Mouse (Mus musculus): ENCODE measurements around the gene Sf3a1. TPM values are rescaled to one million over a fixed set of nuclear protein-coding genes. Genes with fewer than 3 reads are reported as not detected.
A peak's percentile ranks its signal among the peaks of the same experiment; 100 is the strongest.

Sf3a1 gene
- polyA plus RNA-seq, 1 experiment from 2014 or later: 92.1 TPM

DNA sequence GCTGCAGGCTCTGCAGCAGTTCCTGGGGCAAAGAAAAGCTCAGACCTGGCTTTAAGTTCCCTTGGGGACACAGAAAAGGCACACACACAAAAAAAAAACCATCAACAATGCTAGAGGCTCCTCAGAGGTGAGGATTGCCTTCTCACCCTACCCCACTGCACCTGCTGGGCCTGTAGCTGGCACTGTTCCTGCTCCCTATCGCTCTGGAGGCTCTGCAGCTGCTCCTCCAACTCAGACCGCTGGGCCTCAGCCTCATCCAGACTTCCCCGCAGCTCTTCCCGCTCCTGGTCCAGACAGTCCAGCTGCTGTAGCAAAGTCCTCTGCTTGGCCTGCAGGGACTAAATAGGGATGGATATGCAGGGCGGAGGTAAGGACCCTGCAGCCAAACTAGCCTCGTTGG lies 13.8 kb upstream of the Sf3a1 start:
- H3K27ac ChIP-seq: no peak overlapping the region
- no peak for DNase-seq (ENCODE audit: low spot score)
- no peaks in the 10 kb centered on the region for H3K4me1 ChIP-seq (replicated peaks)
- H3K9me3 ChIP-seq: no peaks in the 10 kb centered on the region
- 83% methylated on average over 6 of the region's 6 CpGs for WGBS
- no peak overlapping the region for H3K4me3 ChIP-seq
- H3K36me3 ChIP-seq: peaks cover 64% of the 10 kb centered on the region
- H3K27me3 ChIP-seq (ENCODE audit: insufficient read depth, poor library complexity, severe bottlenecking): no peaks in the 10 kb centered on the region

DNA sequence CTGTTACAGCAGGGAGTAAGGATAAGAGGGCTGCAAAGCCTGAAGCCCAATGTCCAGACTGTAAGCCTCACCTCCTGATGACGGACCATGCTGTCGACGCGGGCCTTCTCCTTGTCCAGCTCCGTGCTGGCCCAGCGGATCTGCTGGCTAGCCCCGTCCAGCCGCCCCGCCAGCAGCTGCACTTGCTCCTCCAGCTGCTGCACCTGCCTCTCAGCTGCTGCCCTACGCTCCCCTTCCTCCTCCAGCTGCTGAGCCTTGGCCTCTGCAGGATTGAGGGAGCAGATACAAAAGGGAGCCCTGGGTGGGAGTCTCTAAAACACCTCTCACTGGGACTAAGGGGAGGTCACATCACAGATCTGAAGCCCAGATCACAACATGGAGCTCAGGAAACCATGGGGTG lies 13.1 kb upstream of the Sf3a1 start:
- no peak for DNase-seq (ENCODE audit: low spot score)
- Histone ChIP-seq H3K4me1 (replicated peaks) (no peaks in the 10 kb centered on the region), H3K9me3 (no peaks in the 10 kb centered on the region), H3K36me3 (peaks cover 60% of the 10 kb centered on the region), H3K4me3 (no peak overlapping the region), H3K27me3 (ENCODE audit: insufficient read depth, poor library complexity, severe bottlenecking) (no peaks in the 10 kb centered on the region), H3K27ac (no peak overlapping the region)
- 86% methylated on average over 10 of the region's 10 CpGs for WGBS

DNA sequence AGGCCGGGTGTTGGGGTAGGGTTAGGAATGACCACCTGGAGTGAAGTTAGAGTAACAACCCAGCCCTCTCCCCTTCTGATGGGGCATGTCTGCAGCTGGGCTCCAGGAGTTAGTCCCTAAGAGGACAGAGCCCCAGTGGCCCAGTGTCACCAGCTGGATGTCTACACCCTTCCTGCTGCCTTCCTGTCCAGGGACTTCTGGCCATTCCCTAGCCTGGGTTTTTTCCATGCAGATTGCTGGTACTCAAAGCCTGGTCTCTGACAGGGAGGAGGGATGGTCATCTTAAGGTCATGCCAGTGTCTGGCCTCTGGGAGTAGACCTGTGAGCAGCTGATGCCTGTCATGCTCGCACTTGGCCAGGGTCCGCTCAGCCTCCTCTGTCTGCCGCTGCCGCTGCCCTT lies 12.0 kb upstream of the Sf3a1 start:
- H3K9me3 ChIP-seq: no peaks in the 10 kb centered on the region
- H3K36me3 ChIP-seq: peaks cover 50% of the 10 kb centered on the region
- whole genome bisulfite sequencing: 92% methylated on average over 5 of the region's 5 CpGs
- DNase-seq (ENCODE audit: low spot score): no peak
- H3K27me3 ChIP-seq (ENCODE audit: insufficient read depth, poor library complexity, severe bottlenecking): no peaks in the 10 kb centered on the region
- no peaks in the 10 kb centered on the region for H3K4me1 ChIP-seq (replicated peaks)
- H3K27ac ChIP-seq: 0 out of 2 replicates have a peak overlapping the region, but pooled peaks have one; percentile 23
- H3K4me3 ChIP-seq: no peak overlapping the region

- Histone ChIP-seq H3K36me3 (peaks cover 45% of the 10 kb centered on the region), H3K27ac (0 out of 2 replicates have a peak overlapping the region, but pooled peaks have one; percentile 23), H3K27me3 (ENCODE audit: insufficient read depth, poor library complexity, severe bottlenecking) (no peaks in the 10 kb centered on the region), H3K4me1 (replicated peaks) (no peaks in the 10 kb centered on the region), H3K9me3 (no peaks in the 10 kb centered on the region), H3K4me3 (no peak overlapping the region)
- WGBS: 89% methylated on average over 9 of the region's 9 CpGs
- DNase-seq (ENCODE audit: low spot score): no peak
Measured at GRCm38 (mm10) chr11:4148536-4149156, 11.5 kb upstream of the Sf3a1 start.

DNA sequence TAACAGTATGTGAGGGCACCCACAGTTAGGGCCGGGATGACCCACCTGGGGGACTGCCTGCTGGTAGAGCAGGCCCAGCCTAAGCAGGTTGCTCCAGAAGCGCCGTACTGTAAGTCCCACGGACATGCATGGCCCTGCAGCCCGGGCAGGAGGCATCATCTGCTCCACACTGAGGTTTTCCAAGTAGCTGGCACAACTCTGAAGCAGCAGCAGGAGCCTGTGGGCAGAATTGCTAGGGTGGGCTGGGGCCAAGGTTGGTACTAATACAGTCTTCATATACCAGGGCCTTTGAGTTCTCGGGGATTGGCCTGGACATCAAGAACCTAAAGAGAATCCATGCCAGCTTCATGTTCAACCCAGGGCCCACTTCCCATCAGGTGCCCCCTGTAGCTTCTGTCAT lies 10.3 kb upstream of the Sf3a1 start:
- no peak overlapping the region for H3K27ac ChIP-seq
- WGBS: 89% methylated on average over 6 of the region's 6 CpGs

DNA sequence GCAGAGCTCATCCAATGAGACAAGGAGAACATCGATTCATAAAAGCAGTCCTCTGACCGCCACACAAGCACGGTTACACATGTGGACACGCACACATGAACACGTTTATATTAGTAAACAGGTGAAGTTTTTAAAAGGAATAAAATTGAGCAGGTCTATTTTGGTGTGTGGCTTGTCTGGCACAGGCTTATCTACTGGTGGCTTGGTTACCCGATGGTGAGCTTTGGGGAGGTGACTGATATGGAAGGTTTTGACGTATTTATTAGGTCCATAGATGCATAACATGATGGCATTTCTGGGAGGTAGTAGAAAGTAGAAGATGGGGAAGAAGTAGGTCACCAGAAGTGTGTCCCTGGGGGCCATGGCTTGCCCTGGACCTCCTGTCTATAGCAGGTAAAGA lies 6.5 kb upstream of the Sf3a1 start:
- Histone ChIP-seq H3K4me3 (no peak overlapping the region), H3K27me3 (ENCODE audit: insufficient read depth, poor library complexity, severe bottlenecking) (no peaks in the 10 kb centered on the region), H3K4me1 (replicated peaks) (no peaks in the 10 kb centered on the region; the same call in 1 of the 2 replicates), H3K36me3 (peaks cover 16% of the 10 kb centered on the region), H3K27ac (no peak overlapping the region), H3K9me3 (no peaks in the 10 kb centered on the region)
- DNase-seq (ENCODE audit: low spot score): no peak
- 95% methylated on average over 7 of the region's 7 CpGs for WGBS

More for the DNA sequence above, 10.3 kb upstream of the Sf3a1 start:
- H3K4me1 ChIP-seq (replicated peaks): no peaks in the 10 kb centered on the region
- H3K36me3 ChIP-seq: peaks cover 37% of the 10 kb centered on the region
- H3K4me3 ChIP-seq: no peak overlapping the region
- no peaks in the 10 kb centered on the region for H3K27me3 ChIP-seq (ENCODE audit: insufficient read depth, poor library complexity, severe bottlenecking)
- H3K9me3 ChIP-seq: no peaks in the 10 kb centered on the region
- DNase-seq (ENCODE audit: low spot score): no peak

DNA sequence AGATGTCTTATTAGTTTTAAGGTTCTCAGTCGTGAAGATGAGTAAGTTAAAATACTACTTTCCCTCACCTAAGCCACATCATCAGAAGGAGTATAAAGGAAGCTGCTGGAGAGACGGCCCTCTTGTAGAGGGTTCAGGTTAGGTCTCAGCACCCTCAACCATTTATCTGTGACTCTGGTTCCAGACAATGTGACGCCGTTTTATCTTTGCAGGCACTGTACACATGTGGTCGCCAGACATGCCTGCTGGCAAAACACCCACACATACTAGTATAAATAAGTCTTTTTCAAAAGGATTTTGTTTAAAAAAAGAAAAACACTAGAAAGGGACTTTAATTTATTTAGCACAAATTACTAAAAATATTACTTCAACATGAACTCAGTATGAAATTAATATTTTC lies 4.5 kb upstream of the Sf3a1 start:
- no peak overlapping the region for H3K27ac ChIP-seq
- 87% methylated on average over 5 of the region's 5 CpGs for WGBS
- peaks cover 13% of the 10 kb centered on the region for H3K36me3 ChIP-seq
- no peaks in the 10 kb centered on the region for H3K27me3 ChIP-seq (ENCODE audit: insufficient read depth, poor library complexity, severe bottlenecking)
- H3K4me3 ChIP-seq: no peak overlapping the region
- no peak for DNase-seq (ENCODE audit: low spot score)
- no peaks in the 10 kb centered on the region for H3K9me3 ChIP-seq
- peaks cover 12% of the 10 kb centered on the region for H3K4me1 ChIP-seq (replicated peaks)

DNA sequence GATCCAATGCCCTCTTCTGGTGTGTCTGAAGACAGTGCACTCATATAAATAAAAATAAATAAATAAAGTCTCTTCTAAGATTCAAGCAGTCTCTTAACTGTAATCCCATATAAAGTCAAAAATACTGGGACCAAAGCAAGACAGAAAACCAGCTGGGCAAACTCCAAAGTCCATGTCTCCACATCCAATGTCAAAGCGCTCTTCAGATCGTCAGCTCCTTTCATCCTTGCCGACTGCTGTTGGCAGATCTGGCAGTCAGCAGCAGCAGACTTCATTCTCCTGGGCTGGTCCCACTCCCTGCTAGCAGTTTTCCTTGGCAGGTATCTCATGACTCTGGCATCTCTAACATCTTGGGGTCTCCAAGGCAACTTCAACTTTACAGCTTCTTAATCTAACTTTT lies 1.5 kb upstream of the Sf3a1 start:
- Histone ChIP-seq H3K36me3 (peaks cover 31% of the 10 kb centered on the region), H3K27ac (no peak overlapping the region), H3K9me3 (no peaks in the 10 kb centered on the region), H3K4me3 (no peak overlapping the region), H3K27me3 (ENCODE audit: insufficient read depth, poor library complexity, severe bottlenecking) (no peaks in the 10 kb centered on the region), H3K4me1 (replicated peaks) (peaks cover 37% of the 10 kb centered on the region)
- 94% methylated on average over 3 of the region's 3 CpGs for WGBS
- no peak for DNase-seq (ENCODE audit: low spot score)

- H3K27ac ChIP-seq: peak overlapping the region; percentile 96
- no peaks in the 10 kb centered on the region for H3K9me3 ChIP-seq
- peaks cover 49% of the 10 kb centered on the region for H3K36me3 ChIP-seq
- 9% methylated on average over 15 of the region's 15 CpGs for WGBS
- peak overlapping the region; percentile 69 for H3K4me3 ChIP-seq
- peaks cover 47% of the 10 kb centered on the region for H3K4me1 ChIP-seq (replicated peaks)
- DNase-seq (ENCODE audit: low spot score): no peak
- no peaks in the 10 kb centered on the region for H3K27me3 ChIP-seq (ENCODE audit: insufficient read depth, poor library complexity, severe bottlenecking)
Measured at GRCm38 (mm10) chr11:4160758-4161480, 769 bp downstream of the Sf3a1 start.

- DNase-seq (ENCODE audit: low spot score): no peak
Measured at GRCm38 (mm10) chr11:4164701-4165100, 4.6 kb downstream of the Sf3a1 start.

GRCm38 (mm10) chr11:4166467-4167090 lies 6.4 kb downstream of the Sf3a1 start:
- WGBS: 90% methylated on average over 7 of the region's 7 CpGs
- Histone ChIP-seq H3K36me3 (peaks cover 99% of the 10 kb centered on the region), H3K4me1 (replicated peaks) (peaks cover 26% of the 10 kb centered on the region)

More at GRCm38 (mm10) chr11:4164701-4165100, 4.6 kb downstream of the Sf3a1 start:
- no peak overlapping the region for H3K4me3 ChIP-seq
- no peaks in the 10 kb centered on the region for H3K27me3 ChIP-seq (ENCODE audit: insufficient read depth, poor library complexity, severe bottlenecking)
- 92% methylated on average over 2 of the region's 2 CpGs for WGBS
- H3K4me1 ChIP-seq (replicated peaks): peaks cover 38% of the 10 kb centered on the region
- H3K9me3 ChIP-seq: no peaks in the 10 kb centered on the region
- no peak overlapping the region for H3K27ac ChIP-seq
- peaks cover 87% of the 10 kb centered on the region for H3K36me3 ChIP-seq

GRCm38 (mm10) chr11:4174586-4174985 lies 14.4 kb downstream of the Sf3a1 start:
- H3K4me3 ChIP-seq: no peak overlapping the region
- H3K27ac ChIP-seq: no peak overlapping the region
- H3K4me1 ChIP-seq (replicated peaks): no peaks in the 10 kb centered on the region
- DNase-seq (ENCODE audit: low spot score): no peak
- H3K9me3 ChIP-seq: no peaks in the 10 kb centered on the region
- H3K36me3 ChIP-seq: peaks cover 100% of the 10 kb centered on the region
- no peaks in the 10 kb centered on the region for H3K27me3 ChIP-seq (ENCODE audit: insufficient read depth, poor library complexity, severe bottlenecking)
- 88% methylated on average over 5 of the region's 5 CpGs for WGBS

More at GRCm38 (mm10) chr11:4166467-4167090, 6.4 kb downstream of the Sf3a1 start:
- no peaks in the 10 kb centered on the region for H3K27me3 ChIP-seq (ENCODE audit: insufficient read depth, poor library complexity, severe bottlenecking)
- H3K27ac ChIP-seq: no peak overlapping the region
- no peaks in the 10 kb centered on the region for H3K9me3 ChIP-seq
- no peak overlapping the region for H3K4me3 ChIP-seq
- no peak for DNase-seq (ENCODE audit: low spot score)

DNA sequence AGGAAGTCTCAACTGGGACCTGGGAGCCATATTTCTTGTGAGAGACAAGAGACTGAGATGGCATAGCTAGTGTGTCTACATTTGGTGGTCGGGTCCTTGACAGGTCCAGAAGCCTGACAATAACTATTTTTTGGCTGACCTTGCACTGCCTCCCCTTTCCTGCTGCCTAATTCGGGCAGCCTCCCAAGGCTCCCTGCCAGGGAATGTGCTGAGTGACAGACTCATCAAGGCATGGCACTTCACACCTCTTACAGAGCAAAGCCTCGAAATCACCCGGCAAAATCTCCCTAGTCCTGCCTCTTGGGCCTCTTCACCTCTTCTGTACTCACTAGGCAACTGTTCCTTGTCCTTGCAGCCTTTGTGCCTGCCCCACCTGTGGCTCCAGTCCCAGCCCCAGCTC lies 17.6 kb downstream of the Sf3a1 start:
- 93% methylated on average over 4 of the region's 4 CpGs for WGBS
- DNase-seq (ENCODE audit: low spot score): no peak
- Histone ChIP-seq H3K4me3 (no peak overlapping the region), H3K36me3 (peaks cover 100% of the 10 kb centered on the region), H3K27me3 (ENCODE audit: insufficient read depth, poor library complexity, severe bottlenecking) (no peaks in the 10 kb centered on the region), H3K9me3 (no peaks in the 10 kb centered on the region), H3K27ac (no peak overlapping the region), H3K4me1 (replicated peaks) (no peaks in the 10 kb centered on the region)

Data from hindbrain, embryonic 10.5 days (tissue).